Mouse (Mus musculus) ES-E14 (cell line): ENCODE measurements around the gene A830031A19Rik. TPM values are rescaled to one million over a fixed set of nuclear protein-coding genes. Genes with fewer than 3 reads are reported as not detected.

Experiments used
- DNase-seq: peaks from one replicate; pipeline ENCODE4 v3.0.0-alpha.2; 2013; ENCODE audit warnings: low read depth, low spot score
- H3K27ac ChIP-seq: 2 replicates; pipeline ENCODE4 v1.5.1; 2012; ENCODE audit warnings: low read depth, mild to moderate bottlenecking, low read length, moderate library complexity, mixed read lengths; ENCODE audit not compliant: poor library complexity, insufficient read depth, severe bottlenecking
- H3K36me3 ChIP-seq: 2 replicates; pipeline ENCODE4 v1.6.1; 2012; ENCODE audit warnings: mild to moderate bottlenecking, low read length, moderate library complexity, mixed read lengths; ENCODE audit not compliant: control insufficient read depth, poor library complexity, insufficient read depth, severe bottlenecking
- H3K4me1 ChIP-seq, 2 experiments: fragments of 150-350 bp in 1 of 2; sonication (generic) in 1 of 2; 2 replicates each; pipeline ENCODE4 v1.6.1; 2012; ENCODE audit warnings: low read length in 2 of 2, mild to moderate bottlenecking in 1 of 2, mixed read lengths in 1 of 2; ENCODE audit not compliant: control insufficient read depth in 2 of 2, insufficient read depth in 2 of 2, poor library complexity in 1 of 2
- H3K4me3 ChIP-seq, 2 experiments: fragments of 150-350 bp in 1 of 2; sonication (generic) in 1 of 2; 2 replicates each; pipeline ENCODE4 v1.5.1; 2012; ENCODE audit warnings: low read length in 2 of 2, low read depth in 1 of 2, mild to moderate bottlenecking in 1 of 2, mixed read lengths in 1 of 2; ENCODE audit not compliant: insufficient read depth in 1 of 2, poor library complexity in 1 of 2, severe bottlenecking in 1 of 2
- H3K9ac ChIP-seq: 2 replicates; pipeline ENCODE4 v1.6.1; 2012; ENCODE audit warnings: low read depth, mild to moderate bottlenecking, low read length, mixed read lengths; ENCODE audit not compliant: poor library complexity, insufficient read depth, severe bottlenecking
- H3K9me3 ChIP-seq: fragments of 150-350 bp; sonication (generic); 2 replicates; pipeline ENCODE4 v1.6.1; 2012; ENCODE audit warnings: low read depth, mild to moderate bottlenecking, low read length; ENCODE audit not compliant: control insufficient read depth, insufficient read depth
- CHD2 ChIP-seq: IDR thresholded peaks from 2 replicates; pipeline ENCODE4 v1.6.1; 2014; ENCODE audit warnings: mild to moderate bottlenecking, low read depth, low read length, inconsistent platforms
- HCFC1 ChIP-seq: IDR thresholded peaks from 2 replicates; pipeline ENCODE4 v1.6.1; 2012; ENCODE audit warnings: low read length, inconsistent platforms, borderline replicate concordance; ENCODE audit not compliant: insufficient read depth
- MAFK ChIP-seq: IDR thresholded peaks from 2 replicates; pipeline ENCODE4 v1.6.1; 2014; ENCODE audit warnings: mild to moderate bottlenecking, low read depth, low read length, inconsistent platforms; ENCODE audit not compliant: insufficient read depth
- ZC3H11A ChIP-seq: IDR thresholded peaks from 2 replicates; pipeline ENCODE4 v1.6.1; 2012; ENCODE audit warnings: low read depth, mild to moderate bottlenecking, inconsistent platforms, low read length, borderline replicate concordance
- ZNF384 ChIP-seq: IDR thresholded peaks from 2 replicates; pipeline ENCODE4 v1.6.1; 2012; ENCODE audit warnings: low read depth, low read length, inconsistent platforms
- in situ Hi-C, 2 experiments: fragments of 600-800 bp; cut with MboI; formaldehyde crosslinking; loops; one replicate each; pipeline ENCODE4 v1.15.1; 2025; ENCODE audit warnings: low sequenced_read_pairs in 2 of 2, inconsistent platforms in 1 of 2; ENCODE audit not compliant: unreplicated experiment in 2 of 2
- total RNA-seq: library from RNA; depleted of rRNA; stranded (reverse); fragments of 300-350 nt; gene quantifications from 2 replicates; pipeline ENCODE4 v1.2.3, GENCODE M21; 2012

The A830031A19Rik gene
- total RNA-seq, 1 experiment: not detected

GRCm38 (mm10) chr11:24098662-24099061 is 23.8 kb upstream of the A830031A19Rik start:
- Histone ChIP-seq H3K36me3 (no peaks in the 10 kb centered on the region), H3K4me1 (peaks cover 0 to 7% of the 10 kb centered on the region in 2 experiments; a peak in 1 of 4 replicates), H3K9ac (no peak overlapping the region), H3K27ac (no peak overlapping the region), H3K4me3 (no peak overlapping the region), H3K9me3 (no peaks in the 10 kb centered on the region)
- TF ChIP-seq CHD2 (no peak), MAFK (no peak), HCFC1 (no peak)
- no peak for DNase-seq
- in situ Hi-C loops: no loop called here

DNA sequence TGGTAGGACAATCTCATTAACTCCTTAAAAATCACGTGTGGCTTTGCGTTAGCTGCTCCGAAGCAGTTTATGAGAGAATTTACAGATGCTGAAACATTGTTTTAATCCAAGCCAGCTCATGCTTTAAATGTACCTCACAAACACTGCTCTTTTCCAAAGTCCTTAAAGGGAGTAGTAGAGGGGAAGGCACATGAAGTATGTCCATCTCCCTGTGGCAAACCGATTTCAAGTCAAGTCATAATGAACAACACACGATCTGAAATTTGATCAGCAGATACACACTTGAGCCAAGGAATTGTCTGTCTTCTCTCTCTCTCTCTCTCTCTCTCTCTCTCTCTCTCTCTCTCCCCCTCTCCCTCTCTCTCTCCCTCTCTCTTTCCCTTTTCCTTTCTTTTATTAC is 23.2 kb upstream of the A830031A19Rik start:
- no peak overlapping the region for H3K9ac ChIP-seq
- H3K4me1 ChIP-seq: peaks cover 0 to 7% of the 10 kb centered on the region in 2 experiments; a peak in 1 of 4 replicates

GRCm38 (mm10) chr11:24097026-24097425 is 22.2 kb upstream of the A830031A19Rik start:
- H3K9ac ChIP-seq: no peak overlapping the region
- H3K36me3 ChIP-seq: no peaks in the 10 kb centered on the region
- TF ChIP-seq HCFC1 (no peak), ZNF384 (no peak), ZC3H11A (no peak)
- H3K4me1 ChIP-seq: peaks cover 0 to 11% of the 10 kb centered on the region in 2 experiments; a peak in 1 of 4 replicates
- DNase-seq: no peak
- no peak overlapping the region for H3K27ac ChIP-seq
- no peak overlapping the region for H3K4me3 ChIP-seq
- in situ Hi-C loops: no loop called here
- no peaks in the 10 kb centered on the region for H3K9me3 ChIP-seq

More for the DNA sequence above, 23.2 kb upstream of the A830031A19Rik start:
- H3K36me3 ChIP-seq: no peaks in the 10 kb centered on the region
- no peak overlapping the region for H3K4me3 ChIP-seq
- H3K27ac ChIP-seq: no peak overlapping the region
- no peak for DNase-seq
- TF ChIP-seq ZC3H11A: no peak
- no peak for TF ChIP-seq MAFK
- no peak for TF ChIP-seq CHD2
- TF ChIP-seq ZNF384: no peak
- no peak for TF ChIP-seq HCFC1
- H3K9me3 ChIP-seq: no peaks in the 10 kb centered on the region
- in situ Hi-C loops: no loop called here

DNA sequence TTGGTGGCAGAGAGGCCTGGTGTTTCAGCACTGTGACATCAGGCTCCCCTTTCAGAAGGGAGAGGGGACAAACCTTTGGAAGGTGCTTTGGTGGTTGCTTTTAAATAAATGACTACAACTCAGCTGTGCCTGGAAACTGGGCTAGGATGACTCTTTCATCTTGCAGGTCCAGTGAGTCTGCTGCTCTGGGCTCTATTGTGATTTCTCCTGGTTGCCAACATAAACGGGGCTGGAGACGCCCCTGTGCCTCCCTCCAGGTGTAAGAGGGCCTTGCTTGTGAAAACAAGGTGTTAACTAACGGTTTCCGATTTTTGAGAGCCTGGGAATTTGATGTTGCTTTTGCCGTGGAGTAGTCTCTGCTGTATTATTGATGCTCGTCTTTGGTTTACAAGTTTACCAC is 21.6 kb upstream of the A830031A19Rik start:
- Histone ChIP-seq H3K4me1 (peaks cover 0 to 11% of the 10 kb centered on the region in 2 experiments; a peak in 1 of 4 replicates), H3K4me3 (no peak overlapping the region), H3K27ac (no peak overlapping the region), H3K9ac (no peak overlapping the region), H3K9me3 (no peaks in the 10 kb centered on the region), H3K36me3 (no peaks in the 10 kb centered on the region)
- in situ Hi-C loops: no loop called here
- DNase-seq: no peak
- no peak for TF ChIP-seq HCFC1
- TF ChIP-seq ZC3H11A: no peak
- no peak for TF ChIP-seq ZNF384
- no peak for TF ChIP-seq CHD2
- TF ChIP-seq MAFK: no peak
